Mouse (Mus musculus) kidney, adult 2 months (tissue): Measurements from ENCODE around the gene Nav1.

Experiments
- CTCF ChIP-seq: fragments of 200-500 bp; conservative IDR thresholded peaks from 2 replicates; pipeline ENCODE4 v1.5.1; 2011; ENCODE audit warnings: low read depth, mild to moderate bottlenecking, control low read depth, low read length, moderate library complexity, mixed read lengths; ENCODE audit not compliant: insufficient read depth, insufficient read length
- POLR2A ChIP-seq: fragments of 200-500 bp; IDR thresholded peaks from one replicate; pipeline ENCODE4 v1.6.1; 2011; ENCODE audit warnings: low read depth, low read length, control low read depth

DNA sequence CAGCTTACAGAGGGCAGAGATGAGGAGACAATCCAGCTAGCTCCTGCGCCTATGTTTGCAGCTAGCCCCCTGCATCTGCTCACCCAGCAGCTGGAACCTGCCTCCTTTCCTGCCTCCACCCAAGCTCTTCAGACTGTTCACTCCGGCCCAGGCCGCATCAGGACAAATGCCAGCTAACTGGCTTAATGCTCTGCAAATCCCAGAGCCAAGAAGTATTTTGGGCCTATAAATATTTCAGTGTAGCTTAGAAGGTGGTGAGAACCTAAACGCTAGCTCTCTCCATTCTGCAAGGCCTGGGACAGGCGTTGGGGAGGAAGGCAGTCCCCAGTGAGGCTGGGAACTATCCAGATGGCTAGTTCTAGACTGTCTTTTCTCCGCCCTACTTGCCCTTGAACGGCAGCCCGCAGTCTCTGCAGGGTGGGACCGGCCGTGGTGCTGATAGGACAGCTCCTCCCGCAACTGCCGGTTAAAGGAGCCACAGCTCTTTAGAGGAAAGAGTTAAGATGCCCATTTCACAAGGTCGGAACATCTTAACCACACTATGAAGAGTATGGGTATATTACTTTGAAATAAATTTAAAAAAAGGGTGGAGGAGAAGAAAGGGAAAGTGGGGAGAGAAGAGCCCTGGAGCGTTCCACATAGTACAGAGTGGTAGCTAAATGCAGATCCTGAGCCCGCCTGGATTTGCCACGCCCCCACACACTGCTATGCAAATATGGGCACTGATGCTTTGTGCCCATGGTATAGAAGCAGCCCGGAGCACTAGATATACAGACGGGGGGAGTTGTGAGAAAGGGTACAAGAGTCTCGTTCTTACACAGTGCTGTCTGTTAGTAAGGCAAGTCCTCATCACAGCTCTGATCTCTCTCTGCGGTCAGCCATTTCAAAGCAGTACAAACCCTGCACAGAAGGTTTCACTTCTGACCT, 8.9 kb upstream of the Nav1 start:
- TF ChIP-seq CTCF (no peak), POLR2A (no peak)
